Mouse (Mus musculus) hematopoietic multipotent progenitor cell, adult 10-12 weeks (in vitro differentiated cells): Measurements from ENCODE around the gene Reck. TPM values are rescaled to one million over a fixed set of nuclear protein-coding genes. Genes with fewer than 3 reads are reported as not detected.

ENCODE experiments used
- polyA plus RNA-seq: library from polyadenylated mRNA; stranded (reverse); fragments of >175 nt; gene quantifications from 2 replicates; pipeline ENCODE4 v1.2.3, GENCODE M21; 2012; ENCODE audit warnings: low replicate concordance

Reck gene
- polyA plus RNA-seq = 0.17 and 0.44 TPM in 2 replicates

DNA sequence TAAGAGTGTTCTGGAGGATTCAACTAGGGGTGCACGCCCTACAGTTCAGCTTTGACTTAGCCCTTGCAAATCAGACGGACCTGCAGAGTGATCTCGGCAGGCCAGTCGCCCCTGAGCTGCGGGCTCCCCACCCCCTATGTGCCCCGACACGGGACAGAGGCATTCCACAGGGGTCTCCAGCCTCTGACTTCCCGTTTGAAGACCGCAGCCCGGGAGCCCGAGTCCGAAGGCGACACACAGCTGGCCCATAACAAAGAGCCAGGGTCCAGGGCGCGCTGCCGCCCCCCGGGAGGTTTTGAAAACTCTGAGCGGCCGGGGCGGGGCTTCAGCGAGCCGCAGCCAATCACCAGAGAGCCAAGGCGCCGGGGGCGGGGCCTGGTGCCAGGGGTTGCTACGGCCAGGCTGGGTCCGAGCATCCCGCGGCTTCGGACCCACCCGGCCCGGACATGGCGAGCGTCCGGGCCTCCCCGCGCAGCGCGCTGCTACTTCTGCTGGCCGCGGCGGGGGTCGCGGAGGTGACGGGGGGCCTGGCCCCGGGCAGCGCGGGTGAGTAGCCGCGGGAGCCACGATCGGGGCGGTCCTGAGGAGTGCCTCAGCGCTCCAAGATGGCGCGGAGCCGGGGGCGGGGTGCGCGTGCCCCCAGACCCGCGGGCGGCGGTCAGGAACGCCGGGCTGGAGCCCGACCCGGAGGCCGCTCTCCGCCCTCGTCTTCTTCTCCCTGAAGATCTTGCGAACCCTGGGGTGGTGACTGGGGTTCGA, at the start of gene Reck:
Gene Reck, plus strand, starts transcription at position 371 of the 759 bp plus-strand sequence.

DNA sequence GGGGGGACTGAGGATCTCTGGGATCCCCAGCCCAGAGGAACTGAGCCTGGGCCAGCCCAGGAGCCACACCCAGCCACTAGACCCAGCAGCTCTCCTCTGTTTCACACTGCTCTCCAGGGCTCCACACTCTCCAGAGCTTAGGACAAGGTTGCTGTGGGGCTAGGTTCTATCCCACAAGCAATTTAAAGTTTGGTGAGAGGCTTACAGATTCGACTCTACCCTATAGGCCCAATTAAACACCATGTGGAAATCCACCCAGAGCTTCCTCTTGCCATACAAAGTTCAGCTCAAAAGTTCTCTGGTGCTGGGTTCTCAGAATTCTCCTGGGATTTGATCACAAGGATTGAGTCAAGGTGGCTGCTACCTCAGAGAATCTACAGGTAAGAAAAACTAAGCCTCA, 35.2 kb upstream of the Reck start, which contains the start of gene Olfr157:
Gene Olfr157, minus strand, starts transcription at position 101 of the 400 bp plus-strand sequence.

DNA sequence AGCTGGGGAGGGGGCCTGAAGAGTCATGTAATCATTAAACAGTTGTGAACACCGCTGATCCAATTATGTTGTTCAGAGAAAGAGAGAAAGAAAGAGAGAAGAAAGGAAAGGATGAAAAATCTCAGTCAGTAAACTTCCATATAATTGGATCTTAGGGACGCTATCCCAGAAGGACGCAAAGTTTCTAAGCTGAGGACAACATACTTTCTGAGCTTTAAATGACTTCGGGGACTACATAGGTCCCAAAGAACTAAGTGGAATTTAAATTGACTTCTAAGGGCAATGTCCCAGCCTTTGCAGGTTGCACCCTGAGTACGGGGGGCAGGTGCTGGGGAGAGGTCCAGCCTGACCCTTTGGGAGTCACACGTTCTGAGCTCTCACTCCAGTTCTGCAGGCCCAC, 24.1 kb upstream of the Reck start, which contains the start of gene Olfr155:
Gene Olfr155, plus strand, starts transcription at position 301 of the 400 bp plus-strand sequence.

DNA sequence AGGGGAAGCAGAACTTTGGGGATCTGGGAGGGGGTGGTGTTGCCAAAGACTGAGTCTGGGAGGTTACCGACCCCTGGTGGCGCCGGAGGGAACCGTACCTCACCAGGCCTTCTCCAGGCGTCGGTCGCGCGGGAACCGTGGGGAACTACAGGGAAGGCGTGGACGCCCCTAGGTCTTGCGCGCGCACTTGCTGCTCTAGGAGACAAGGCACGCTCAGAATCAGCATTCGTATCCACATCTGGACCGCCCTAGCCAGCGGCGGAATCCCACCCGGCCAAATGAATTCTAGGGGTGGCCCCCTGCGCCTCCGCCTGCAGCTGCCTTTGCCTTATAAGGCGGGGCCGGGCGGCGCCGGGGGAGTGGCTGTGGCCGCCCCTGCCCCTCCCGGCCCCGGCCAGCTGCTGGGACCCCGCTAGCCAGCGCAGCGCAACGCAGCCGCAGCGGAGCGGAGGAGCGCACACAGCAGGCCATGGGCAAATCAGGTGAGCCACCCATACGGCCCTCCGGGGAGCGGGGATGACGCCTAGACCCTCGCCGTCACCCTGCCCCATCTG, 82.0 kb downstream of the Reck start, which contains the start of gene Glipr2:
Gene Glipr2, plus strand, starts transcription at position 110 of the 554 bp plus-strand sequence.

DNA sequence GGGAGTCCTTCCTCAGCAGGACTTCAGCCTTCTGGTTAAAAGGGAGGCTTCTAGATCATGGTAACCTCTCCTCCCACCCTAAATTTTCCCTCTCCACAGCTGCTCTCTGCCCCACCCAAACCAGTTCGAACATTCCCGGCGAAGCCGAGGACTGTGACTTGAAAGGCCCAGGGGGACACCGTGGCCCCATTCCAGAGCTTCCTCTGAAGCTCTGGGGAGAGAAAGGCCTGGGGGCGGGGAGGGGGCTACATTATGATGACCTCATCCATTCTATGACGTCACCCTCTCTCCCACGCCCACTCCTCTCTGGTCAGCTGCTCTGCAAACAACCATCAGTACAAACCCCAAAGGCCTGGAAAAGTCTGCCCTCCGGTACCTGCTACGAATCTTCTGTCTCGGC, 107.9 kb downstream of the Reck start, which contains the start of gene Ccin:
Gene Ccin, plus strand, starts transcription at position 303 of the 400 bp plus-strand sequence.

Other genes with a start within 250 kb of the Reck start
- gene Npr2, start 243.6 kb upstream of the Reck start, polyA plus RNA-seq = 0.38 and 0.63 TPM in 2 replicates
- gene Spag8, start 221.9 kb upstream of the Reck start, polyA plus RNA-seq = 0.47 TPM in 1 of 2 replicates, not detected in the other
- gene Hint2, start 219.1 kb upstream of the Reck start, polyA plus RNA-seq = 27.8 and 37.0 TPM in 2 replicates
- gene Tmem8b, start 206.6 kb upstream of the Reck start, polyA plus RNA-seq = 4.0 and 9.5 TPM in 2 replicates
- 0.04 and 0.05 TPM in 2 replicates for gene Fam221b, start 206.4 kb upstream of the Reck start, polyA plus RNA-seq
- gene Olfr70, start 174.7 kb upstream of the Reck start, polyA plus RNA-seq = not detected in 2 replicates
- gene Olfr71, start 165.3 kb upstream of the Reck start, polyA plus RNA-seq = not detected in 2 replicates
- gene Hrct1, start 148.3 kb upstream of the Reck start, polyA plus RNA-seq = not detected in 2 replicates
- not detected in 2 replicates for gene Spaar, start 145.5 kb upstream of the Reck start, polyA plus RNA-seq
- not detected in 2 replicates for gene Olfr159, start 104.5 kb upstream of the Reck start, polyA plus RNA-seq
- not detected in 2 replicates for gene Olfr156, start 51.6 kb upstream of the Reck start, polyA plus RNA-seq
- gene Olfr157, start 35.3 kb upstream of the Reck start, polyA plus RNA-seq = not detected in 2 replicates
- not detected in 2 replicates for gene Olfr155, start 24.0 kb upstream of the Reck start, polyA plus RNA-seq
- gene Glipr2, start 81.9 kb downstream of the Reck start, polyA plus RNA-seq = 15.4 and 51.4 TPM in 2 replicates
- not detected in 2 replicates for gene Ccin, start 108.0 kb downstream of the Reck start, polyA plus RNA-seq
- 366 and 481 TPM in 2 replicates for gene Clta, start 128.9 kb downstream of the Reck start, polyA plus RNA-seq
- gene Gne, start 208.6 kb downstream of the Reck start, polyA plus RNA-seq = 37.4 and 70.9 TPM in 2 replicates